Mouse (Mus musculus): Measurements from ENCODE around the gene Fam110a.

- TF ChIP-seq GATA1 (IDR thresholded peaks at IDR 0.05; ENCODE audit: borderline replicate concordance, low read length), result no peak
- no peak for TF ChIP-seq FLI1 (IDR thresholded peaks at IDR 0.05; ENCODE audit: low read length)
Observed at GRCm38 (mm10) chr2:151998505-151998899, 18.5 kb upstream of the Fam110a start.

Data from megakaryocyte, embryonic 14.5 days (primary cell).